Mouse (Mus musculus): ENCODE measurements around the gene Lin52. TPM values are rescaled to one million over a fixed set of nuclear protein-coding genes. Genes with fewer than 3 reads are reported as not detected.

Gene Lin52
- polyA plus RNA-seq, 1 experiment from 2014 or later = 36.1 TPM

Other genes with a start within 250 kb of the Lin52 start
- gene Elmsan1, start 232.5 kb upstream of the Lin52 start, polyA plus RNA-seq (2014; fragmentation: Nextera tagmentation; extraction: Ambion mirVana) = 3.6 and 4.1 TPM in 2 replicates
- gene Ptgr2, start 166.2 kb upstream of the Lin52 start, polyA plus RNA-seq (2014; fragmentation: Nextera tagmentation; extraction: Ambion mirVana) = 12.9 and 14.7 TPM in 2 replicates
- 111 and 114 TPM in 2 replicates for gene Zfp410, start 134.6 kb upstream of the Lin52 start, polyA plus RNA-seq (2014; fragmentation: Nextera tagmentation; extraction: Ambion mirVana)
- gene Coq6, start 89.8 kb upstream of the Lin52 start, polyA plus RNA-seq (2014; fragmentation: Nextera tagmentation; extraction: Ambion mirVana) = 47.2 and 54.3 TPM in 2 replicates
- 3.3 and 3.7 TPM in 2 replicates for gene Fam161b, start 89.6 kb upstream of the Lin52 start, polyA plus RNA-seq (2014; fragmentation: Nextera tagmentation; extraction: Ambion mirVana)
- gene Entpd5, start 42.4 kb upstream of the Lin52 start, polyA plus RNA-seq (2014; fragmentation: Nextera tagmentation; extraction: Ambion mirVana) = 9.0 and 10.9 TPM in 2 replicates
- gene Bbof1, start 42.4 kb upstream of the Lin52 start, polyA plus RNA-seq (2014; fragmentation: Nextera tagmentation; extraction: Ambion mirVana) = 0.41 and 0.49 TPM in 2 replicates
- 29.4 and 30.0 TPM in 2 replicates for gene Rnf113a2, start 34.2 kb upstream of the Lin52 start, polyA plus RNA-seq (2014; fragmentation: Nextera tagmentation; extraction: Ambion mirVana)
- gene Aldh6a1, start 418 bp upstream of the Lin52 start, polyA plus RNA-seq (2014; fragmentation: Nextera tagmentation; extraction: Ambion mirVana) = 31.4 and 33.5 TPM in 2 replicates
- 3.6 and 10.1 TPM in 2 replicates for gene Vsx2, start 118.3 kb downstream of the Lin52 start, polyA plus RNA-seq (2014; fragmentation: Nextera tagmentation; extraction: Ambion mirVana)
- 6.3 and 6.5 TPM in 2 replicates for gene Abcd4, start 166.0 kb downstream of the Lin52 start, polyA plus RNA-seq (2014; fragmentation: Nextera tagmentation; extraction: Ambion mirVana)
- not detected in 2 replicates for gene Vrtn, start 189.6 kb downstream of the Lin52 start, polyA plus RNA-seq (2014; fragmentation: Nextera tagmentation; extraction: Ambion mirVana)
- not detected in 2 replicates for gene Syndig1l, start 247.4 kb downstream of the Lin52 start, polyA plus RNA-seq (2014; fragmentation: Nextera tagmentation; extraction: Ambion mirVana)

All from embryonic facial prominence, embryonic 11.5 days (tissue).